Mouse (Mus musculus) urinary bladder, adult 18-20 months (tissue): ENCODE results near the gene Pi4ka.
A peak's percentile ranks its signal among the peaks of the same experiment; 100 is the strongest.

ENCODE experiments used
- DNase-seq, 2 experiments: peaks; one replicate each; pipeline ENCODE4 v3.0.0; 2022; ENCODE audit warnings: low spot score in 2 of 2, mixed read lengths in 2 of 2

The Pi4ka gene

GRCm38 (mm10) chr16:17405736-17406443 is at the start of gene Pi4ka, which contains the start of gene Snap29:
Gene Pi4ka (minus strand): TSS chr16:17406314.
Gene Snap29 (plus strand): TSS chr16:17405986.
- peak; percentile 99 to 100 for DNase-seq

GRCm38 (mm10) chr16:17452373-17452715 is 46.2 kb upstream of the Pi4ka start:
- DNase-seq: peak; percentile 21 to 73

- peak; percentile 93 to 95 for DNase-seq
Measured at GRCm38 (mm10) chr16:17451541-17452372, 45.6 kb upstream of the Pi4ka start, which contains the start of gene Crkl. Gene Crkl (plus strand): TSS chr16:17451987.

- no peak for DNase-seq
Measured at GRCm38 (mm10) chr16:17432576-17432975, 26.5 kb upstream of the Pi4ka start.

- DNase-seq: no peak
Measured at GRCm38 (mm10) chr16:17423021-17423420, 16.9 kb upstream of the Pi4ka start.

- peak in 1 of 2 experiments; percentile 24 for DNase-seq
Measured at GRCm38 (mm10) chr16:17410209-17410608, 4.1 kb upstream of the Pi4ka start.

- DNase-seq: no peak
Measured at GRCm38 (mm10) chr16:17409046-17409445, 2.9 kb upstream of the Pi4ka start.

- DNase-seq: no peak
Measured at GRCm38 (mm10) chr16:17406512-17407231, 558 bp upstream of the Pi4ka start.

- DNase-seq: peak; percentile 36 to 66
Measured at GRCm38 (mm10) chr16:17405271-17405696, 830 bp downstream of the Pi4ka start.

- DNase-seq: no peak
Measured at GRCm38 (mm10) chr16:17402855-17403254, 3.3 kb downstream of the Pi4ka start.

- no peak for DNase-seq
Measured at GRCm38 (mm10) chr16:17392784-17393183, 13.3 kb downstream of the Pi4ka start.

- DNase-seq: no peak
Measured at GRCm38 (mm10) chr16:17383594-17384326, 22.4 kb downstream of the Pi4ka start.

- no peak for DNase-seq
Measured at GRCm38 (mm10) chr16:17382306-17382705, 23.8 kb downstream of the Pi4ka start.

- no peak for DNase-seq
Measured at GRCm38 (mm10) chr16:17358787-17359186, 47.3 kb downstream of the Pi4ka start.

GRCm38 (mm10) chr16:17356031-17356430 is 50.1 kb downstream of the Pi4ka start:
- DNase-seq: no peak

- DNase-seq: no peak
Measured at GRCm38 (mm10) chr16:17346766-17347165, 59.3 kb downstream of the Pi4ka start.

- no peak for DNase-seq
Measured at GRCm38 (mm10) chr16:17345813-17346155, 60.3 kb downstream of the Pi4ka start.

GRCm38 (mm10) chr16:17345141-17345812 is 60.8 kb downstream of the Pi4ka start:
- no peak for DNase-seq

GRCm38 (mm10) chr16:17341847-17342246 is 64.3 kb downstream of the Pi4ka start:
- no peak for DNase-seq

- no peak for DNase-seq
Measured at GRCm38 (mm10) chr16:17340705-17341104, 65.4 kb downstream of the Pi4ka start.

GRCm38 (mm10) chr16:17339701-17340100 is 66.4 kb downstream of the Pi4ka start:
- no peak for DNase-seq
